12 mouse cellular contexts compared by ENCODE assay signal in the genomic region with DNA sequence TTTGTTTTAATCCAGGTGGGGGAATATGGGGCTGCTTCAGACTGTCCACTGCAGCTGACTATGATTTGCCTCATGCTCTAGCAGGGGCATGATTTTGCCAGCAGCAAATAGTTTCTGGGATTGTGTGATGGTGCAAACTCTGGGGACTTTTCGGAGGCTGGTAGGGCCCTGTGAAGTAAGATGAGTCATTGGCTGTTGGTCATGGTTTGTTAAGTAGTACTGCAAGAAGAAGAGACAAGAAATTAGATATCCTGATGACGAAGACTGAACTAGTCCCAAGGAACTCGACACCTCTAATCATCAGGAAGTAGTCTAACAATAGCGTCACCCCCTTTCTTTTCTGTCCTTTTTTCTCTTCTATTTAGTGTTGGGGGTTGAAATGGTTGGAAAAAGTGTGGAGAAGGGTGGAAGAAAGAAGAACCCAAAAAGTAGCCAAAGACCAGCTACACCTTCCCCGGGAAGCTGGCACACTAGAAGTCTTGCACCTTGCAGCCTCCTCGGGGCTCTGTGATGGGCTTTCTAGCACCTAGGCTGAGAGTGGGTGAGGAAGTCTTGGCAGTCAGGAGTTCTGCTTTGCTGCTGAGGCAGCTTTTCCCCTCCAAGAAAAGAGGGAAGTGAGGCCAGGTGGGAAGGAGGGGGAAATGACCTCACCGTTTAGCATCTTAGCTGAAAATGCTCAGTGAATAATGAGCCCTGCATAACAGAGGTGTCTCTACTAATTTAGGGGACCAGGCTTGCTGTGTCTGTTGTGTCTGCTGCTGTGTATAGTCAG. TPM values are rescaled to one million over a fixed set of nuclear protein-coding genes. Genes with fewer than 3 reads are reported as not detected.
DNase-seq lines count a peak whose midpoint lies in the region; ATAC-seq lines count a peak whose summit lies in the region.
"Had no signal": no experiment of that assay in that cellular context is flagged by ENCODE, and none has a peak within 500 bp of the region (broad histone marks: within the 10 kb centered on the region; RNA-seq: fewer than 3 reads in every experiment).

No protein-coding gene starts in this region.

- H3K36me3 ChIP-seq in heart, embryonic 13.5 days: peaks cover 5% of the 10 kb centered on the region; the same call in 1 of the 2 replicates
- no peaks in the 10 kb centered on the region for H3K36me3 ChIP-seq in neural tube, embryonic 13.5 days
- H3K36me3 ChIP-seq in forebrain, embryonic 15.5 days: peaks cover 2% of the 10 kb centered on the region; the same call in 1 of the 2 replicates
- no peaks in the 10 kb centered on the region for H3K36me3 ChIP-seq in splenic B cell, adult 2 months (ENCODE audit: control insufficient read depth, insufficient read depth, low read length, poor library complexity, severe bottlenecking)

- 67% methylated on average over 7 of the region's 7 CpGs for WGBS in heart, embryonic 13.5 days
- WGBS in neural tube, embryonic 13.5 days: 92% methylated on average over 7 of the region's 7 CpGs
- 74% methylated on average over 7 of the region's 7 CpGs for WGBS in forebrain, embryonic 15.5 days

- H3K4me1 ChIP-seq in heart, embryonic 13.5 days: peaks cover 86% of the 10 kb centered on the region
- peaks cover 60% of the 10 kb centered on the region for H3K4me1 ChIP-seq in neural tube, embryonic 13.5 days (replicated peaks)
- H3K4me1 ChIP-seq in forebrain, embryonic 15.5 days: peaks cover 43% of the 10 kb centered on the region

- no peaks in the 10 kb centered on the region for H3K27me3 ChIP-seq in heart, embryonic 13.5 days (replicated peaks)
- no peaks in the 10 kb centered on the region for H3K27me3 ChIP-seq in neural tube, embryonic 13.5 days
- no peaks in the 10 kb centered on the region for H3K27me3 ChIP-seq in forebrain, embryonic 15.5 days
- H3K27me3 ChIP-seq in splenic B cell, adult 2 months (ENCODE audit: control insufficient read depth, insufficient read depth, low read length, poor library complexity, severe bottlenecking): no peaks in the 10 kb centered on the region
- H3K27me3 ChIP-seq: liver, embryonic 12.5 days had no signal

- DNase-seq in heart, postnatal 4 days: no peak
- no peak for DNase-seq in neural tube, embryonic 10.5 days (ENCODE audit: extremely low spot score, low spot score)
- DNase-seq in splenic B cell, adult 2 months (ENCODE audit: low read depth, low spot score): peak; percentile 40
- no peak for DNase-seq in gastrocnemius, postnatal 14 days
- DNase-seq in adrenal gland, adult (ENCODE audit: inconsistent age in 2 of 2, low spot score in 1 of 2): no peak
- DNase-seq: heart, postnatal 36 days; right cerebral cortex, postnatal 14 days; thymus, adult 18-20 months had no signal

- 0 out of 2 replicates have a peak overlapping the region, but pooled peaks have one; percentile 36 for H3K27ac ChIP-seq in heart, embryonic 13.5 days (replicated peaks)
- H3K27ac ChIP-seq in neural tube, embryonic 13.5 days (replicated peaks): peak overlapping the region; percentile 83
- peak overlapping the region; percentile 72 for H3K27ac ChIP-seq in forebrain, embryonic 15.5 days (replicated peaks)
- H3K27ac ChIP-seq: liver, embryonic 12.5 days had no signal

- intact Hi-C loops in gastrocnemius, postnatal 14 days (cut with DNase I; ENCODE audit: low total_unique reads): no loop called here

- no peaks in the 10 kb centered on the region for H3K9me3 ChIP-seq in heart, embryonic 13.5 days
- H3K9me3 ChIP-seq in neural tube, embryonic 13.5 days: no peaks in the 10 kb centered on the region
- no peaks in the 10 kb centered on the region for H3K9me3 ChIP-seq in forebrain, embryonic 15.5 days
- H3K9me3 ChIP-seq: liver, embryonic 12.5 days had no signal

- H3K4me2 ChIP-seq in heart, embryonic 13.5 days: no peak overlapping the region
- H3K4me2 ChIP-seq in neural tube, embryonic 13.5 days: no peak overlapping the region
- no peak overlapping the region for H3K4me2 ChIP-seq in forebrain, embryonic 15.5 days (replicated peaks)
- H3K4me2 ChIP-seq: liver, embryonic 12.5 days had no signal

- no peak for ATAC-seq in heart, embryonic 13.5 days (ENCODE audit: extremely low read depth, insufficient number of reproducible peaks, low FRiP score, low TSS enrichment)
- ATAC-seq in neural tube, embryonic 13.5 days (ENCODE audit: low read depth): no peak
- ATAC-seq in forebrain, embryonic 15.5 days (replicated peaks): no peak
- ATAC-seq: liver, embryonic 12.5 days had no signal

- H3K9ac ChIP-seq in heart, embryonic 13.5 days: no peak overlapping the region
- H3K9ac ChIP-seq in neural tube, embryonic 13.5 days: no peak overlapping the region
- H3K9ac ChIP-seq in forebrain, embryonic 15.5 days (replicated peaks): no peak overlapping the region
- H3K9ac ChIP-seq: liver, embryonic 12.5 days had no signal

- H3K4me3 ChIP-seq in heart, embryonic 13.5 days: no peak overlapping the region
- no peak overlapping the region for H3K4me3 ChIP-seq in neural tube, embryonic 13.5 days
- H3K4me3 ChIP-seq in forebrain, embryonic 15.5 days: no peak overlapping the region
- H3K4me3 ChIP-seq: liver, embryonic 12.5 days had no signal

RNA-seq across cellular contexts. Expression of a gene that starts 24.6 kb away (rescaled TPM):
- 119 and 136 TPM in 2 replicates for polyA plus RNA-seq in heart, embryonic 13.5 days (2015; fragmentation: Nextera tagmentation; extraction: Ambion mirVana)
- total RNA-seq in heart, postnatal 4 days (2021): 10 to 100 TPM; 79.8 to 88.6 TPM
- 105 and 118 TPM in 2 replicates for polyA plus RNA-seq in neural tube, embryonic 13.5 days (2015; fragmentation: Nextera tagmentation; extraction: Ambion mirVana)
- 120 and 130 TPM in 2 replicates for polyA plus RNA-seq in forebrain, embryonic 15.5 days (2015; fragmentation: Nextera tagmentation; extraction: Ambion mirVana)
- 10 to 100 TPM; 46.4 to 52.6 TPM for total RNA-seq in gastrocnemius, postnatal 14 days (2021)

RNA-seq across cellular contexts. Expression of a gene that starts 27.0 kb away (rescaled TPM):
- polyA plus RNA-seq in heart, embryonic 13.5 days (2015; fragmentation: Nextera tagmentation; extraction: Ambion mirVana): 1.3 and 1.8 TPM in 2 replicates
- 1 to 10 TPM; 7.4 to 8.6 TPM for total RNA-seq in heart, postnatal 4 days (2021)
- 1.8 and 2.2 TPM in 2 replicates for polyA plus RNA-seq in neural tube, embryonic 13.5 days (2015; fragmentation: Nextera tagmentation; extraction: Ambion mirVana)
- 2.1 and 2.4 TPM in 2 replicates for polyA plus RNA-seq in forebrain, embryonic 15.5 days (2015; fragmentation: Nextera tagmentation; extraction: Ambion mirVana)
- 1 to 10 TPM; 2.5 to 4.1 TPM for total RNA-seq in gastrocnemius, postnatal 14 days (2021)

RNA-seq across cellular contexts. Expression of a gene that starts 56.7 kb away (rescaled TPM):
- 23.4 and 25.6 TPM in 2 replicates for polyA plus RNA-seq in heart, embryonic 13.5 days (2015; fragmentation: Nextera tagmentation; extraction: Ambion mirVana)
- 1 to 10 TPM; 4.2 to 4.6 TPM for total RNA-seq in heart, postnatal 4 days (2021)
- 38.0 and 39.3 TPM in 2 replicates for polyA plus RNA-seq in neural tube, embryonic 13.5 days (2015; fragmentation: Nextera tagmentation; extraction: Ambion mirVana)
- polyA plus RNA-seq in forebrain, embryonic 15.5 days (2015; fragmentation: Nextera tagmentation; extraction: Ambion mirVana): 29.1 and 32.8 TPM in 2 replicates
- total RNA-seq in gastrocnemius, postnatal 14 days (2021): 1 to 10 TPM; 1.2 to 2.5 TPM
